Mouse (Mus musculus) MEL (cell line): Measurements from ENCODE around the gene Spag6l.

Experiments
- CHD1 ChIP-seq: IDR thresholded peaks from 2 replicates; pipeline ENCODE4 v1.6.1; 2012; ENCODE audit warnings: low read depth, mild to moderate bottlenecking, inconsistent platforms, low read length, improper control_type of control experiment
- CHD2 ChIP-seq: IDR thresholded peaks from 2 replicates; pipeline ENCODE4 v1.6.1; 2011; ENCODE audit warnings: low read length, improper control_type of control experiment
- CTCF ChIP-seq, 3 experiments: IDR thresholded peaks in 2 of 3; conservative IDR thresholded peaks in 1 of 3; 2 replicates each; pipeline ENCODE4 v1.5.1; 2011 to 2012; ENCODE audit warnings: low read length in 3 of 3, low read depth in 2 of 3, mild to moderate bottlenecking in 2 of 3, improper control_type of control experiment in 1 of 3, inconsistent platforms in 1 of 3, mixed read lengths in 1 of 3, moderate library complexity in 1 of 3; ENCODE audit not compliant: control insufficient read depth in 1 of 3, insufficient read depth in 1 of 3, poor library complexity in 1 of 3, severe bottlenecking in 1 of 3
- ELF1 ChIP-seq: IDR thresholded peaks from 2 replicates; pipeline ENCODE4 v1.6.1; 2014; ENCODE audit warnings: low read depth, mild to moderate bottlenecking, inconsistent platforms, low read length, improper control_type of control experiment, moderate library complexity
- EP300 ChIP-seq, 2 experiments: IDR thresholded peaks; 2 replicates each; pipeline ENCODE4 v1.6.1; 2011; ENCODE audit warnings: improper control_type of control experiment in 2 of 2, low read length in 2 of 2, low read depth in 1 of 2, mild to moderate bottlenecking in 1 of 2
- JUND ChIP-seq: IDR thresholded peaks from 2 replicates; pipeline ENCODE4 v1.6.1; 2011; ENCODE audit warnings: low read depth, mild to moderate bottlenecking, improper control_type of control experiment, low read length
- MAX ChIP-seq: IDR thresholded peaks from 2 replicates; pipeline ENCODE4 v1.6.1; 2011; ENCODE audit warnings: low read length, improper control_type of control experiment
- MEF2A ChIP-seq: IDR thresholded peaks from 2 replicates; pipeline ENCODE4 v1.6.1; 2014; ENCODE audit warnings: low read depth, mild to moderate bottlenecking, inconsistent platforms, low read length, improper control_type of control experiment; ENCODE audit not compliant: poor library complexity, insufficient replicate concordance, severe bottlenecking; ENCODE audit errors: extremely low read depth
- POLR2A ChIP-seq, 2 experiments: IDR thresholded peaks; 2 replicates each; pipeline ENCODE4 v1.6.1; 2011 to 2012; ENCODE audit warnings: low read length in 2 of 2, mild to moderate bottlenecking in 2 of 2, control low read depth in 1 of 2, improper control_type of control experiment in 1 of 2, low read depth in 1 of 2, moderate library complexity in 1 of 2; ENCODE audit not compliant: control insufficient read depth in 1 of 2, insufficient read depth in 1 of 2, poor library complexity in 1 of 2
- POLR2AphosphoS2 ChIP-seq: IDR thresholded peaks from 2 replicates; pipeline ENCODE4 v1.6.1; 2011; ENCODE audit warnings: low read length, improper control_type of control experiment
- POLR2AphosphoS5 ChIP-seq: IDR thresholded peaks from 2 replicates; pipeline ENCODE4 v1.6.1; 2012; ENCODE audit warnings: low read depth, borderline replicate concordance, mild to moderate bottlenecking, inconsistent platforms, low read length, moderate library complexity, mixed read lengths
- RCOR1 ChIP-seq: IDR thresholded peaks from 2 replicates; pipeline ENCODE4 v1.6.1; 2012; ENCODE audit warnings: low read depth, mild to moderate bottlenecking, inconsistent platforms, low read length, improper control_type of control experiment
- TAL1 ChIP-seq: IDR thresholded peaks from 2 replicates; pipeline ENCODE4 v1.6.1; 2012; ENCODE audit warnings: mild to moderate bottlenecking, inconsistent platforms, low read length, moderate library complexity, mixed read lengths
- UBTF ChIP-seq: IDR thresholded peaks from 2 replicates; pipeline ENCODE4 v1.6.1; 2012; ENCODE audit warnings: low read depth, mild to moderate bottlenecking, inconsistent platforms, low read length, improper control_type of control experiment, moderate library complexity, borderline replicate concordance; ENCODE audit not compliant: insufficient read depth

DNA sequence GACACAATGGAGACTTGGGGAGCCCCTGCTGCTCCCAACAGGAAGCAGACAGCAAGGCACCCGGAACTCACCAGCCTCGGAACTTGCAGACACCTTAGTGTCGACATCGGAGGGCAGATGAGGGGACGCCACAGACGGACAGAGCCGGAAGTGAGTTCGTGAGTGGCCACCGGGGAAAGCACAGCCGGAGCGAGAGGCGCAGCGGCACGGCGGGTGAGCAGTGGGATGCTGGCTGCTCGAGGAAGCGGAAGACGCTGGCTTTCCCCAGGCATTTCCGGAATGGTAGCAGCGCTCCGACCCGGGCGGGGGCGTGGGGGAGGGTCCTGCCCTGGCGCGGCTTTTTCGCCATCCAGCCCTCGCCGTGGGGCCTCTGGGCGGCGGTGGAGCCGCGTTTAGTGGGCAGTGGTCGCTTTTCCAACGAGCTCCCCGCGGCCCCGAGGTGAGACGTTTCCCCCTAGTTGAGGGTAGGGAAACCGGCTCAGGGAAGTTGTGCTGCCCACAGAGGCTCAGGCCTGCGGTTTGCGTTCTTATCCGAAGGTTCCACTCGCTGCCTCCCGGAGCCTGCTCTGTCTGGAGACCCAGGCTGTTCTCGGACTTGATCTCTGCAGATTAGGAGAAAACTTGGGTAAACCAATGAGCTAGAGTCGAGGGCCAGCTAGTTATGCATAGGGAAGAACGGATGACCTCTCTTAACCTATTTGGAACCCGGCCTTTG lies 41.5 kb upstream of the Spag6l start, which contains the start of the genes Top3b and Vpreb1:
- TF ChIP-seq CTCF (IDR thresholded peaks at IDR 0.05 in 2 of 3, conservative IDR thresholded peaks at IDR 0.05 in 1 of 3; ENCODE audit: control insufficient read depth in 1 of 3, insufficient read depth in 1 of 3, low read depth in 2 of 3, low read length in 3 of 3, poor library complexity in 1 of 3, severe bottlenecking in 1 of 3) = peak in 1 of 3 experiments; percentile 4; a peak in 1 of 6 replicates
- no peak for TF ChIP-seq UBTF
- TF ChIP-seq POLR2A (IDR thresholded peaks at IDR 0.05; ENCODE audit: control insufficient read depth in 1 of 2, insufficient read depth in 1 of 2, low read depth in 1 of 2, low read length in 2 of 2, poor library complexity in 1 of 2) = peak; percentile 71 to 83; a peak in 2 of 4 replicates
- TF ChIP-seq JUND = no peak
- TF ChIP-seq POLR2AphosphoS2 = peak; percentile 77; the same call in 1 of the 2 replicates
- TF ChIP-seq ELF1 = peak; percentile 96
- no peak for TF ChIP-seq POLR2AphosphoS5
- TF ChIP-seq CHD1 = no peak
- peak; percentile 25 to 32; a peak in 3 of 4 replicates for TF ChIP-seq EP300 (IDR thresholded peaks at IDR 0.05; ENCODE audit: low read depth in 1 of 2, low read length in 2 of 2)
- TF ChIP-seq RCOR1 = peak; percentile 62; the same call in 1 of the 2 replicates
- peak; percentile 80 for TF ChIP-seq TAL1
- TF ChIP-seq CHD2 = no peak
- no peak for TF ChIP-seq MEF2A
- peak; percentile 67; the same call in 1 of the 2 replicates for TF ChIP-seq MAX
